Mouse (Mus musculus): ENCODE data around the gene Prss36.

GRCm38 (mm10) chr7:127890798-127891197 lies 55.7 kb downstream of the Prss36 start, which contains the start of gene Prss53:
- TF ChIP-seq POLR2A (IDR thresholded peaks at IDR 0.05; ENCODE audit: extremely low read depth, insufficient read depth, low read length) = no peak
- no peak for TF ChIP-seq CTCF (IDR thresholded peaks at IDR 0.05; ENCODE audit: low read depth, low read length)
